Mouse (Mus musculus): ENCODE results near the gene Gnptg.

The Gnptg gene

GRCm38 (mm10) chr17:25239695-25240636 is at the start of gene Gnptg, which contains the start of gene Tsr3:
Gene Gnptg (minus strand): TSS chr17:25240124.
Gene Tsr3 (plus strand): TSS chr17:25240170.
- DNase-seq (ENCODE audit: low spot score), result peak; percentile 88

GRCm38 (mm10) chr17:25288842-25289241 is 48.9 kb upstream of the Gnptg start:
- peak; percentile 25 for DNase-seq (ENCODE audit: low spot score)

DNA sequence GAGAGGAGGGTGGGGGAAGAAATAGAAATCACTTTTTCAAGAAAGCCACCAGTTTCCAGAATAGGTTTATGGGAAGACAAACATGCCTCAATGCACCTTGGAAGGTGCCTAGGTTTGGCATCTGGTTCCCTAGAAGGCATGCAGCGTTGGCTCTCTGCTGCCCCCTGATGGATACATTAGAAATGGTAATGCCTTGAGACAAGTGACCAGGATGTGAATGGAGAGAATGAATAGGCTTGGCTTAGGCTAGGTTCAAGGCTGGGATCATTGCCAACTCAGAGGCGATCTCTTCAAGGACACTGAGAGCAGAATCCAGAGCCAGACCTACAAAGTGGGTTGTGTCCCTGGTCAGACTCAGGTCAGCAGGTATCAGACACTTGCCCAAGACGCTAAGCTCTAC is 45.1 kb upstream of the Gnptg start:
- DNase-seq (ENCODE audit: low spot score), result peak; percentile 70

DNA sequence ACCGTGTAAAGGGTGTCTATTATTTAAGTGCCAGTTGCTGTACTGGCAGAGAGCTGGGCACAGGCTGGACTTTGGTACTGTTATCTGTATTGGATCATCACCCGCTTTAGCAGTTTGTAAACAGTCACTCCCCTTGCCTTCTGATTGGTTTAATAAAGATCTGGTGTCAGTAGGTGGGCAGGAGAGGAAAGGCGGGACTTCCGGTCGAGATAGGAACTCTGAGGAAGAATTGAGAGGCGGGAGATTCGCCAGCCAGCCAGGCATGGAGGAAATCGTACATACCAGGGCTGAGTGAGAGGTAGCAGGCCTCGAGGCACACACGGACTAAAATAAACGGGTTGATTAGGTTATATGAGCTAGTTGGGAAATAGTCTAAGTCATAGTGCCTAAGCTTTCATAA is 42.2 kb upstream of the Gnptg start:
- DNase-seq (ENCODE audit: low spot score), result peak; percentile 49

- DNase-seq (ENCODE audit: low spot score), result no peak
These were observed 35.9 kb upstream of the Gnptg start for GRCm38 (mm10) chr17:25275833-25276232.

GRCm38 (mm10) chr17:25274571-25275346 is 34.8 kb upstream of the Gnptg start, which contains the start of gene Ube2i:
Gene Ube2i (minus strand): TSS chr17:25274622.
- no peak for DNase-seq (ENCODE audit: low spot score)

DNA sequence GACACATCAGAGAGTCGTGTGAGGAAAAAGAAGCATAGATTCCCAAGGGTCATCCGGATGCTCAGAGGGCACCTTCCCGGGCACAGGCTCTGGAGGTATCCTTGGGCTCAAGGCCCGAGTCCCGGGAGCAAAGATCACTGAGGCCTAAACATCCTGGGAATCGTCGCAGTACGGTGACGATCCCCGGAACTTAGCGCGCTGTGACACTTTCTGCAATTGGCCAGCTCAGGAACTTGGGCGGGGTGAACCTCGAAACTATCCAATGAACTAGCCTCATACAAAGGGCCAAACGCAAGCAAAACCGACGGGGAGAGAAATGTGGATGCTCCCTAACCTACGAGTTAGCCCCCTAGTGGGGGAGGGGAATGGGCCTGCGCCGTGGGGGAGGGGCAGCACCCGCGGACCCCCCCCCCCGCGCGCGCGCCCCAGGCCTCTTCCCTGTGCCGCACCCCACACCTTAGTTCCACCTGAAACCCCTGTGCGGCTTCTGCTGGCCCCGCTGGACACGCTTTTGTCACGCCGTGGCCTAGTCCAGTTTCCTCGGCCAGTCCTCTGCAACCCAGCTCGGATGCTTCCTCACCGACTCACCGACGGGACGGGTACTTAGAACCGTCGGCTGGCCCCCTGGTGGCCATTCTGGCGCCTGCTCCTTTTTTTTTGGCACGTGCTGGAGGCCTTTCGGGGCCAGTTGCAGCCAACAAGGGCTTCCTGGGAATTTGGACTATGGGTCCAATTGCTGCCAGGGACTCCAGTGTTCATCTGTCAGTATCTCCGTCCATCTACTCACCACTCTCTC is 34.0 kb upstream of the Gnptg start:
- DNase-seq (ENCODE audit: low spot score), result peak; percentile 93

GRCm38 (mm10) chr17:25272951-25273705 is 33.2 kb upstream of the Gnptg start:
- DNase-seq (ENCODE audit: low spot score), result peak; percentile 87

- DNase-seq (ENCODE audit: low spot score), result no peak
These were observed 32.4 kb upstream of the Gnptg start for GRCm38 (mm10) chr17:25272326-25272725.

- DNase-seq (ENCODE audit: low spot score), result no peak
These were observed 30.9 kb upstream of the Gnptg start for GRCm38 (mm10) chr17:25270795-25271335.

DNA sequence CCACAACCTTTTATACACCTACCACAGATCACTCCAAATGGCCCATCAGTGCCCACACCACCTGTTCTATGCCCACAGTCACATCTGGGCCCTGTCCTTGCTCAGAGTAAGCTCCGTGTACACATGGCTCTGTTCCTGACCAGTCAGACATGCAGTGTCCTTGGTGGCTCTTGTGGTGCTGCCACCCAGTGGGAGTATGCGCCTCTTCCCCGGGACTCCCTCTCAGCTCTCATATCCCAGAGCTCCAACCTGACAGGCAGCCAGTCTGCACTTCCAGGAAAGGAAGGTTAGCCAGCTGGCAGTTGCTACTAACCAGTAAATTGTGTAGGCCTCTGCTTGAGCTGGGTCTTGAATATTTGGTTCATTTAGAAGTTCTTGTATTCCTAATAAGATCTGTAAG is 24.5 kb upstream of the Gnptg start:
- no peak for DNase-seq (ENCODE audit: low spot score)

DNA sequence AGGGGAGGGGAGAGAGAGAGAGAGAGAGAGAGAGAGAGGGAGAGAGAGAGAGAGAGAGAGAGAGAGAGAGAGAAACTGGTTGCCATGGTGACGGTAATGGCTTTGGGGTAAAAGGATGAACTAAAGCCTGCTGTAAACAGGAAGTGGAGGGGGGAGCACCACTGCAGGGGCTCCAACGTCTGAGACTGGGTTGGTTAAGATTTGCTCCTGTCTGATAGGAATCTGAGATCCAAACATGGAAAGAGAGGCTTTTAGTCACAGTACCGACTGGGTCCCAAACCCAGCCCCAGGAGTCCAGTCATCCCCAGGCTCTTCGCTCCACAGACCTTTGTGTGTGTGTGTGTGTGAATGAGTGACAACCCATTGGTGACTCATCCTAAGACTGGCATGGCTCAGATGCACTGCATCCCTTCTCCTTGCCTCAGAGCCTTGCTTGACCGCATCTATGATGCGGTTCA is 17.9 kb upstream of the Gnptg start:
- DNase-seq (ENCODE audit: low spot score), result peak; percentile 70

DNA sequence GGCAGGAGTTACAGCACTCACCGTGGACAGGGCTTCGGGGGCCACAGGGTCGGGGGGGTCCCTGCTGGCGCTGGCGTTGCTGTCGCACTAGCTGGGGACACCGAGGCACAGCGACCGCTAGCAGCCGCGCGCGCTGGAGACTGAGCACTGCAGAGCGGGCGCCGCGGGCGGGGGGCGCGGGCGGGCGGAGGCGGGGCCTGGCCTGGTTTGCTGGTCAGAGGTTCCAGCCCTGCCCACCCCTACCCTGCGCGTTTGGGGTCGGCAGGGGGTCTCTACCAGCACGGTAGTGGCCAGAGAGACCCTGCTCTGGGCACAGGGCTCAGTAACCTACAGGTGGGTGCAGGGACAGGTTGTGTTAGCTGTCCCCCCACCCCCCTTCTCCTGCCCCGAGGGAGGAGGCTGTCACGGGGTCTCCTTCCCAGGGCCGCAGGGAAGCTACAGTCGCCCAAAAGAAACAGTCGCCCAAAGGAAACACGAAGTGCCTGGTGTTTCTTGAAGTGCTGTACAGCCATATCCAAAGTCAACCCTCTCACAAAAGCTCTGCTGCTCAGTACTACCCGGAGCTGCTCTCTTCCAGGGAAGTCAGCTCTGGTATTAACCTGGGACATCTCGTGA is 16.3 kb upstream of the Gnptg start, which contains the start of gene Baiap3:
TSS of gene Baiap3 (minus strand) at position 225 of the 615 bp plus-strand sequence.
- DNase-seq (ENCODE audit: low spot score), result no peak

DNA sequence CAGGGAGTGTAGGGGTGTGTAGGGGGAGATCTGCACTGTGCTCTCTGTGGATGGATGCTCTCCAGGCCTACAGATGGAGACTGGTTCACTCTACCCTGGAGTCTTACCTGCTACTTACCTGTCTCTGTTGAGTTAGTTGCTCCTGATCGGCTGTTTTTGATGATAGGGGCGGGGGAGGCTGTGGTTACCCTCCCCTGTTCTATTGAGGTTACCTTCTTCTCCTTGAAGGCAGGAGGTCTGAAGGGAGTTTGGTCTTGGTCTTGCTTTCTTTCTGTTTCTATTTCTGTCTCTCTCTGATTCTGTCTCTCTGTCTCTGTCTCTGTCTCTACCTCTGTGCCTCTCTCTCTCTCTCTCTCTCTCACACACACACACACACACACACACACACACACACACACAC is 15.2 kb upstream of the Gnptg start:
- DNase-seq (ENCODE audit: low spot score), result peak; percentile 49

DNA sequence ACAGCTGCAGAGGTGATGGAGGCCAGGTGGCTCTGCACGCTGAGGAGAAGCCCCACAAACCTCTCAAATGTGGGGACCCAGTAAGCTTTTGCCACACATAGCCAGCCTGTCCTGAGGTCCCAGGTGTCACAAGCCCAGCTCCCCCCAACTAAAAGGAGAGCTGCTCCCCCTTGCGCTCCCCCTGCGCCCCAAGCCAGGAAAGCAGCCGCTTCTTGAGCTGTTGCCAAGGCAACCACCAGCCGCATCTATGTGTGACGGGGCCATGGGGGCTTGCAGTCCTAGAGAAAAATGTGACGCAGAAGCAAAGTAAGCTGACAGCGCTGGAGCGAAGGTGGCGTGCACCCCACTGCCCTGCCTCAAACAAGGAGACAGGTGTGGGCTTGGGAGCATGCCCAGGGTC is 13.8 kb upstream of the Gnptg start:
- peak; percentile 29 for DNase-seq (ENCODE audit: low spot score)

- no peak for DNase-seq (ENCODE audit: low spot score)
These were observed 12.7 kb upstream of the Gnptg start for GRCm38 (mm10) chr17:25252643-25253042.

- no peak for DNase-seq (ENCODE audit: low spot score)
These were observed 10.4 kb upstream of the Gnptg start for GRCm38 (mm10) chr17:25250181-25250835.

DNA sequence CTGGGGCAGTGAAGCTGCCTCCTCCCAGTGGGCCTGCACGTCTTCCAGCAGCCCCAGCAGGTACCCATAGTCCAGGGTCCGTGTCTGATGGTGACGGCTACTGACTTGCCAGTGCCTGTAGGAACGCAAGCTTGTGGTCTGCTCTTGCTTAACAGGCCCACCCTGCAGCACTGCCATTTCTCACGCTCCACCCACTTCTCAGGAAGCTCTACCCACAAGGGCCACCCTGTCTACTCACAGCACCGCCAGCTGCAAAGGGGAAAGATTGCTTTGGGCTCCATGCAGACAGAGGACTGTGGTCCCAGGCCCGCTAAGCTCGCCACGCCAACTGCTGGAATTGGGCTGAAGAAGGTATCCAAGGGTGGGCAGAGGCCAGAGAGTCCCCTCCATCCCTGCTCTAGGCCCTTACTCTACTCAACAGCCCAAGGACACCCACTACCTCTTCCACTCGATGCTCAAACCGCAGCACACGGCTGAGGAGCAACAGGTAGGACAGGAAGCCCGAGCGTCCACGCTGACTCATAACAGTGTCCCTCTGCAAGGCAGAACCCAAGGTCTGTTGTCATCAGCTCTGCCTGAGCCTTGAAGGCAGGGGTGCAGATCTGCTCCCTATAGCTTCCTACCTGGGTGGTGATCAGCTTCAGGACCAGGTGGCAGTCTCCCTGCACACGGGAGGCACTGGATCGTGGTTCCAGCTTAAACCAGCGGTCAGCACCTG is 8.3 kb upstream of the Gnptg start:
- peak; percentile 32 for DNase-seq (ENCODE audit: low spot score)

DNA sequence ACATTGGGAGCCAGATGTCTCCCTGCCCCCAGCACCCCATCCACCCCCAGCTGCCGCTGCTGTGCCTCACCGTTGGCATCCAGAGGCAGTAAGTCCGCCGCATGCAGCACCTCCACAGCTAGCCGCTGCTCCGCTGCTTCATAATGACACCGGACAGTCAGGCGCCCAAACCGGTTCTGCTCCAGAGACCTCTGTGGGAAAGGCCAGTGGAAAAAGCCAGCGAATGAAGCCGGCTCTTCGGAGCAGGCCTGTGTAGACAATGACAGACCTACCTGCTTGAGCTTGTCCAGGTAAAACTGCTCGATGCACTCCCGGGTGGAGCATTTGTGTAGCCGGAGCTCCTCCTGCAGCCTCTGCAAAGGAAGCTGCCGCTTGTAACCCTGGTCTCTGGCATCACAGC is 4.3 kb upstream of the Gnptg start:
- no peak for DNase-seq (ENCODE audit: low spot score)

Data from T-cell, adult 2 months (primary cell).